Mouse (Mus musculus): ENCODE measurements at regions not wholly inside any gene's neighbourhood (a gene's known extent, or its start where the extent isn't known, plus 50 kb on each side); places are given as distances from the start of the nearest gene placed in this dataset.

- TF ChIP-seq CTCF (IDR thresholded peaks at IDR 0.05; ENCODE audit: control insufficient read depth, insufficient read depth, insufficient replicate concordance, low read depth, low read length) (no peak), POLR2A (IDR thresholded peaks at IDR 0.05; ENCODE audit: control insufficient read depth, low read depth, low read length) (no peak)
These were observed 61.6 kb downstream of the Foxa2 start for GRCm38 (mm10) chr2:147985261-147985575.

All from testis, adult 2 months (tissue).